Mouse (Mus musculus): ENCODE data around the gene Dgkd.

DNA sequence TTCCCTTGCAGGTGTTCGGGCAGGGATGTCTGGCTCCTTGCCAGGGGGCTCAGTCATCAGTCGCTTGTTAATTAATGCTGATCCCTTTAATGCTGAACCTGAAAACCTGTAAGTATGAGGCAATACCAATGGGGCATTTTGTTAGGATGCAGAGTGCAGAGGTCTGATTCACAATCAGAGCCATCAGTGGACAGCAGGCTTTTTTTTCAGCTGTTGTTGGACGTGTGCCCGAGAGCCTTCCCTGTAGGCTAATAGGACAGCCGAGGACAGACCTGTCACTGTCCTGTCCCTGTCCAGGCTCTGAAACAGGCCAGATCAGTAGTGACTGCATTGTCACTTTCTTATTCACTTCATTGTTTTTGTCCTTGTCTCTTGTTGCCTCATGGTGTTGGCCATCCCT, 76.6 kb downstream of the Dgkd start:
- no peak for TF ChIP-seq CTCF (IDR thresholded peaks at IDR 0.05; ENCODE audit: extremely low read depth, insufficient read depth, low read length)
- TF ChIP-seq POLR2A (IDR thresholded peaks at IDR 0.05; ENCODE audit: extremely low read depth, insufficient read depth, low read length) = no peak
